11 mouse cellular contexts compared by ENCODE assay signal in the genomic region with DNA sequence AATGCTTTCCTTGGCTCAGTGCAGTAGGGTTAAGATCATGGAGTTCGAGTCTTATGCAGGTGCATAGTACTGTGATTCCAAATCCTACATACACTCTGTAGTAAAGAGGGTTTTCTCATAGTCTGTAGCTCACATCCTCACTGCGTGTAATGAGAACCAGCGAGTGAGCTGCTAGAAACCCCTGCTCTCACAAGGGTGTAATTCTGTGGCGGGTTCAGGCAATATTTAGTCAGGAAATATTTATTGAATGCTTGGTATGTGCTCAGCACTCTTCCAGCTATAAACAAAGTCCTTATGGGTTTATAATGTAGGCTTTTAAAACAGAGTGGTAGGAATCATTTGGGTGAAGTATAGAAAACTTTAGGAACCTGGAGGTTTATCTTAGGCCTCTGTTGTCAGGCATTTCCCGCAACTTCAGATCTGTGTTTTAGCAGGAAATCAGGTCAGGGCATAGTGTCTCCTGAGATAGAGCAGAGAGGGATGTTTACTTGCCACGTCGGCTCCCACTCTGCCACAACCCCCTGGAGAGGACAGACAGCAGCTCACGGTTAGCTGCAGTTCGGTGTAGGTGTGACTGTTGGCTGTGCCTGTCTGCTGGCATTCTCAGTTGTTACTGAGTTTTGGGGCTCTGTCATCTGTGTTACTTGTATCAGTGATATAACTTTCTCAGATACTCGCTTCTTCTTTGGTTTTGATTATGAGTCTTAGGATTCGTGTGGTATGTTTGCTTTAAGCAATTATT. TPM values are rescaled to one million over a fixed set of nuclear protein-coding genes. Genes with fewer than 3 reads are reported as not detected.
DNase-seq lines count a peak whose midpoint lies in the region; ATAC-seq and TF ChIP-seq lines count a peak whose summit lies in the region.
"Had no signal": no experiment of that assay in that cellular context is flagged by ENCODE, and none has a peak within 500 bp of the region (broad histone marks: within the 10 kb centered on the region; RNA-seq: fewer than 3 reads in every experiment).

No protein-coding gene starts in this region.

- no peaks in the 10 kb centered on the region for H3K27me3 ChIP-seq in hindbrain, embryonic 13.5 days
- H3K27me3 ChIP-seq in hindbrain, embryonic 14.5 days (ENCODE audit: control insufficient read depth, insufficient read depth, low read length): no peaks in the 10 kb centered on the region
- no peaks in the 10 kb centered on the region for H3K27me3 ChIP-seq in neural tube, embryonic 13.5 days
- H3K27me3 ChIP-seq in intestine, embryonic 16.5 days (replicated peaks; ENCODE audit: control insufficient read depth, insufficient read depth, low read length): no peaks in the 10 kb centered on the region
- no peaks in the 10 kb centered on the region for H3K27me3 ChIP-seq in stomach, embryonic 16.5 days (ENCODE audit: control insufficient read depth, insufficient read depth, low read length)
- H3K27me3 ChIP-seq in forebrain, postnatal 0 days (ENCODE audit: insufficient read depth, low read length): no peaks in the 10 kb centered on the region
- H3K27me3 ChIP-seq: neural tube, embryonic 12.5 days had no signal

- H3K4me1 ChIP-seq in hindbrain, embryonic 13.5 days (replicated peaks): peaks cover 13% of the 10 kb centered on the region
- H3K4me1 ChIP-seq in hindbrain, embryonic 14.5 days (replicated peaks; ENCODE audit: control insufficient read depth, insufficient read depth, low read length): no peaks in the 10 kb centered on the region; the same call in 1 of the 2 replicates
- H3K4me1 ChIP-seq in neural tube, embryonic 13.5 days (replicated peaks): peaks cover 23% of the 10 kb centered on the region
- H3K4me1 ChIP-seq in intestine, embryonic 16.5 days (ENCODE audit: control insufficient read depth, insufficient read depth, low read length): peaks cover 43% of the 10 kb centered on the region
- H3K4me1 ChIP-seq in stomach, embryonic 16.5 days (ENCODE audit: control insufficient read depth, insufficient read depth, low read length): peaks cover 17% of the 10 kb centered on the region
- H3K4me1 ChIP-seq in forebrain, postnatal 0 days (ENCODE audit: insufficient read depth): no peaks in the 10 kb centered on the region

- H3K9me3 ChIP-seq in hindbrain, embryonic 13.5 days: no peaks in the 10 kb centered on the region
- no peaks in the 10 kb centered on the region for H3K9me3 ChIP-seq in hindbrain, embryonic 14.5 days (ENCODE audit: control insufficient read depth, low read length)
- no peaks in the 10 kb centered on the region for H3K9me3 ChIP-seq in neural tube, embryonic 13.5 days
- H3K9me3 ChIP-seq in intestine, embryonic 16.5 days (ENCODE audit: control insufficient read depth, low read length): no peaks in the 10 kb centered on the region
- no peaks in the 10 kb centered on the region for H3K9me3 ChIP-seq in stomach, embryonic 16.5 days (replicated peaks; ENCODE audit: control insufficient read depth, low read length)
- H3K9me3 ChIP-seq in forebrain, postnatal 0 days (ENCODE audit: low read length): no peaks in the 10 kb centered on the region
- H3K9me3 ChIP-seq: neural tube, embryonic 12.5 days had no signal

- 65% methylated on average over 11 of the region's 11 CpGs for WGBS in hindbrain, embryonic 13.5 days
- WGBS in hindbrain, embryonic 14.5 days: 62% methylated on average over 11 of the region's 11 CpGs
- WGBS in neural tube, embryonic 13.5 days: 50% methylated on average over 11 of the region's 11 CpGs
- 22% methylated on average over 11 of the region's 11 CpGs for WGBS in intestine, embryonic 16.5 days
- WGBS in stomach, embryonic 16.5 days: 18% methylated on average over 11 of the region's 11 CpGs
- 72% methylated on average over 11 of the region's 11 CpGs for WGBS in forebrain, postnatal 0 days

- peak overlapping the region; percentile 44; the same call in 1 of the 2 replicates for H3K27ac ChIP-seq in hindbrain, embryonic 13.5 days
- no peak overlapping the region for H3K27ac ChIP-seq in hindbrain, embryonic 14.5 days
- 0 out of 2 replicates have a peak overlapping the region, but pooled peaks have one; percentile 42 for H3K27ac ChIP-seq in neural tube, embryonic 13.5 days (replicated peaks)
- H3K27ac ChIP-seq in intestine, embryonic 16.5 days (ENCODE audit: low read length): peak overlapping the region; percentile 66
- H3K27ac ChIP-seq in stomach, embryonic 16.5 days (ENCODE audit: low read length): peak overlapping the region; percentile 61
- H3K27ac ChIP-seq in forebrain, postnatal 0 days (ENCODE audit: low read depth, low read length): no peak overlapping the region
- H3K27ac ChIP-seq: neural tube, embryonic 12.5 days had no signal

- no peak for TF ChIP-seq CTCF in forebrain, postnatal 0 days (IDR thresholded peaks at IDR 0.05; ENCODE audit: low read depth)

- H3K36me3 ChIP-seq in hindbrain, embryonic 13.5 days: no peaks in the 10 kb centered on the region
- no peaks in the 10 kb centered on the region for H3K36me3 ChIP-seq in hindbrain, embryonic 14.5 days (replicated peaks; ENCODE audit: control insufficient read depth, insufficient read depth)
- no peaks in the 10 kb centered on the region for H3K36me3 ChIP-seq in neural tube, embryonic 13.5 days
- H3K36me3 ChIP-seq in intestine, embryonic 16.5 days (ENCODE audit: control insufficient read depth, insufficient read depth, low read length): no peaks in the 10 kb centered on the region
- H3K36me3 ChIP-seq in stomach, embryonic 16.5 days (ENCODE audit: control insufficient read depth, insufficient read depth, low read length): no peaks in the 10 kb centered on the region
- H3K36me3 ChIP-seq in forebrain, postnatal 0 days (ENCODE audit: insufficient read depth): no peaks in the 10 kb centered on the region
- H3K36me3 ChIP-seq: neural tube, embryonic 12.5 days had no signal

- no peak for ATAC-seq in hindbrain, embryonic 13.5 days (ENCODE audit: low FRiP score)
- ATAC-seq in hindbrain, embryonic 14.5 days (ENCODE audit: low FRiP score): no peak
- no peak for ATAC-seq in neural tube, embryonic 13.5 days (ENCODE audit: low read depth)
- peak; percentile 73; the same call in 1 of the 2 replicates for ATAC-seq in intestine, embryonic 16.5 days
- ATAC-seq in stomach, embryonic 16.5 days (ENCODE audit: insufficient read depth, low FRiP score): peak; percentile 58; the same call in 1 of the 2 replicates
- no peak for ATAC-seq in forebrain, postnatal 0 days
- ATAC-seq: forebrain, embryonic 14.5 days had no signal

- no peak overlapping the region for H3K4me2 ChIP-seq in hindbrain, embryonic 13.5 days
- no peak overlapping the region for H3K4me2 ChIP-seq in hindbrain, embryonic 14.5 days (replicated peaks)
- no peak overlapping the region for H3K4me2 ChIP-seq in neural tube, embryonic 13.5 days
- H3K4me2 ChIP-seq in intestine, embryonic 16.5 days (ENCODE audit: low read depth, low read length): 0 out of 2 replicates have a peak overlapping the region, but pooled peaks have one; percentile 16
- peak overlapping the region; percentile 24; the same call in 1 of the 2 replicates for H3K4me2 ChIP-seq in stomach, embryonic 16.5 days (ENCODE audit: low read depth, low read length)
- no peak overlapping the region for H3K4me2 ChIP-seq in forebrain, postnatal 0 days (ENCODE audit: low read depth)
- H3K4me2 ChIP-seq: neural tube, embryonic 12.5 days had no signal

- no peak overlapping the region for H3K4me3 ChIP-seq in hindbrain, embryonic 13.5 days
- H3K4me3 ChIP-seq in hindbrain, embryonic 14.5 days (replicated peaks; ENCODE audit: low read length): no peak overlapping the region
- no peak overlapping the region for H3K4me3 ChIP-seq in neural tube, embryonic 13.5 days
- H3K4me3 ChIP-seq in intestine, embryonic 16.5 days (ENCODE audit: low read length): no peak overlapping the region
- no peak overlapping the region for H3K4me3 ChIP-seq in stomach, embryonic 16.5 days (replicated peaks; ENCODE audit: low read length)
- H3K4me3 ChIP-seq in forebrain, postnatal 0 days (ENCODE audit: low read depth, low read length): no peak overlapping the region
- H3K4me3 ChIP-seq: neural tube, embryonic 12.5 days had no signal

- no peak for DNase-seq in hindbrain, embryonic 14.5 days (ENCODE audit: low spot score)
- no peak for DNase-seq in neural tube, embryonic 10.5 days (ENCODE audit: extremely low spot score, low spot score)
- DNase-seq in left cerebral cortex, adult 8-10 months (ENCODE audit: low spot score in 2 of 2): no peak
- no peak for DNase-seq in forebrain, postnatal 0 days
- DNase-seq: cerebellum, postnatal 36 days had no signal

- no peak overlapping the region for H3K9ac ChIP-seq in hindbrain, embryonic 13.5 days
- no peak overlapping the region for H3K9ac ChIP-seq in hindbrain, embryonic 14.5 days
- H3K9ac ChIP-seq in neural tube, embryonic 13.5 days: 0 out of 2 replicates have a peak overlapping the region, but pooled peaks have one; percentile 26
- 0 out of 2 replicates have a peak overlapping the region, but pooled peaks have one; percentile 12 for H3K9ac ChIP-seq in intestine, embryonic 16.5 days (ENCODE audit: low read depth, low read length)
- no peak overlapping the region for H3K9ac ChIP-seq in stomach, embryonic 16.5 days (ENCODE audit: low read length)
- no peak overlapping the region for H3K9ac ChIP-seq in forebrain, postnatal 0 days
- H3K9ac ChIP-seq: neural tube, embryonic 12.5 days had no signal

RNA-seq across cellular contexts. Expression of gene Eml4, which starts 15.1 kb away (rescaled TPM):
- polyA plus RNA-seq in hindbrain, embryonic 13.5 days (2015; fragmentation: Nextera tagmentation; extraction: Ambion mirVana): 32.3 and 32.5 TPM in 2 replicates
- polyA plus RNA-seq in hindbrain, embryonic 14.5 days (2014; fragmentation: Nextera tagmentation; extraction: Ambion mirVana): 37.2 and 41.0 TPM in 2 replicates
- 31.6 and 37.6 TPM in 2 replicates for polyA plus RNA-seq in neural tube, embryonic 13.5 days (2015; fragmentation: Nextera tagmentation; extraction: Ambion mirVana)
- polyA plus RNA-seq in intestine, embryonic 16.5 days (2015; fragmentation: Nextera tagmentation; extraction: Ambion mirVana): 26.3 and 28.8 TPM in 2 replicates
- 21.4 and 24.2 TPM in 2 replicates for polyA plus RNA-seq in stomach, embryonic 16.5 days (2015; fragmentation: Nextera tagmentation; extraction: Ambion mirVana)
- total RNA-seq in left cerebral cortex, adult 8-10 months (2022): 10 to 100 TPM; 17.6 to 20.2 (median 19.1) TPM
- 51.5 and 58.7 TPM in 2 replicates for total RNA-seq in forebrain, postnatal 0 days (2014; rRNA removed)
- polyA plus RNA-seq in forebrain, postnatal 0 days (2015; fragmentation: Nextera tagmentation; extraction: Ambion mirVana): 12.9 and 20.0 TPM in 2 replicates

Comparison
In these comparisons a context has a peak if more than half of its experiments do, and no peak if none do; other contexts are left out.
1. H3K27ac ChIP-seq: peak in hindbrain, embryonic 13.5 days (single experiment), neural tube, embryonic 13.5 days (single experiment), intestine, embryonic 16.5 days (single experiment) and stomach, embryonic 16.5 days (single experiment); none in hindbrain, embryonic 14.5 days (single experiment) and forebrain, postnatal 0 days (single experiment).
2. ATAC-seq: peak in intestine, embryonic 16.5 days (single experiment) and stomach, embryonic 16.5 days (single experiment); none in hindbrain, embryonic 13.5 days (single experiment), hindbrain, embryonic 14.5 days (single experiment), neural tube, embryonic 13.5 days (single experiment) and forebrain, postnatal 0 days (single experiment).
3. H3K4me2 ChIP-seq: peak in intestine, embryonic 16.5 days (single experiment) and stomach, embryonic 16.5 days (single experiment); none in hindbrain, embryonic 13.5 days (single experiment), hindbrain, embryonic 14.5 days (single experiment), neural tube, embryonic 13.5 days (single experiment) and forebrain, postnatal 0 days (single experiment).
4. H3K9ac ChIP-seq: peak in neural tube, embryonic 13.5 days (single experiment) and intestine, embryonic 16.5 days (single experiment); none in hindbrain, embryonic 13.5 days (single experiment), hindbrain, embryonic 14.5 days (single experiment), stomach, embryonic 16.5 days (single experiment) and forebrain, postnatal 0 days (single experiment).